In the genomic region with DNA sequence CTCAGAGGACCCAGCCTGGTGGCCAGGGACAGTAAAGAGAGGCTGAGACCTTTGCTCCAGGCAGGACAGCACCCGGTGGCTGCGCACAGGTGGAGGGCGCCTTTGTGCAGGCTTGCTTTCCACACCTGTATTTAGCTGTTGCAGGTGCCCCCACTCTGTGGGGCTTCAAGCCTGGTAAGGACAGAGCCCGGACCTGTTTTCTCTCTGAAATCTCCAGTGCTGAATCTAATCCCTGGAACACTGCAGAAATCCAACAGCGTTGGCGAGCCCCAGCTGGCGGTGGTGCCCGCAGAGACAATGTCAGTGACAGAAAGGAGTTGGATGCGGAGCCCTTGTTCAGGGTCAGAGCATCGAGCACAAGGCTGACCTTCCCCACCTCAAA, we compare ENCODE assay signal across 18 mouse cellular contexts.
DNase-seq lines count a peak whose midpoint lies in the region; ATAC-seq and TF ChIP-seq lines count a peak whose summit lies in the region.
"Had no signal": no experiment of that assay in that cellular context is flagged by ENCODE, and none has a peak within 500 bp of the region (broad histone marks: within the 10 kb centered on the region; RNA-seq: fewer than 3 reads in every experiment).

No protein-coding gene starts in this region.

- DNase-seq in gastrocnemius, adult 2 months, result no peak
- DNase-seq in gastrocnemius, postnatal 10 days, result no peak
- DNase-seq in midbrain, embryonic 11.5 days (ENCODE audit: low spot score, missing footprints), result no peak
- DNase-seq in heart, adult 18-20 months, result no peak
- DNase-seq: kidney, postnatal 4 days; lung, postnatal 14 days; retina, postnatal 1 day; thymus, postnatal 25 days had no signal

- 0 out of 2 replicates have a peak, but pooled peaks cover 2% of the 10 kb centered on the region for H3K27me3 ChIP-seq in midbrain, embryonic 13.5 days
- no peaks in the 10 kb centered on the region for H3K27me3 ChIP-seq in midbrain, embryonic 11.5 days (ENCODE audit: control insufficient read depth, insufficient read depth, low read length)
- H3K27me3 ChIP-seq in forebrain, embryonic 13.5 days, result no peaks in the 10 kb centered on the region
- no peaks in the 10 kb centered on the region for H3K27me3 ChIP-seq in neural tube, embryonic 15.5 days (replicated peaks)
- H3K27me3 ChIP-seq: heart, embryonic 15.5 days; hindbrain, embryonic 15.5 days; Patski had no signal

- H3K9me3 ChIP-seq in midbrain, embryonic 13.5 days, result no peaks in the 10 kb centered on the region
- no peaks in the 10 kb centered on the region for H3K9me3 ChIP-seq in midbrain, embryonic 11.5 days (ENCODE audit: control insufficient read depth, low read length)
- H3K9me3 ChIP-seq in forebrain, embryonic 13.5 days (replicated peaks), result no peaks in the 10 kb centered on the region
- H3K9me3 ChIP-seq in neural tube, embryonic 15.5 days (replicated peaks), result no peaks in the 10 kb centered on the region
- H3K9me3 ChIP-seq: embryonic facial prominence, embryonic 10.5 days; heart, embryonic 15.5 days; hindbrain, embryonic 15.5 days had no signal

- 37% methylated on average over 10 of the region's 10 CpGs for WGBS in midbrain, embryonic 13.5 days
- 58% methylated on average over 10 of the region's 10 CpGs for WGBS in midbrain, embryonic 11.5 days
- WGBS in forebrain, embryonic 13.5 days, result 60% methylated on average over 10 of the region's 10 CpGs
- WGBS in neural tube, embryonic 15.5 days, result 61% methylated on average over 10 of the region's 10 CpGs

- H3K4me2 ChIP-seq in midbrain, embryonic 13.5 days (replicated peaks), result no peak overlapping the region
- no peak overlapping the region for H3K4me2 ChIP-seq in midbrain, embryonic 11.5 days
- no peak overlapping the region for H3K4me2 ChIP-seq in forebrain, embryonic 13.5 days
- H3K4me2 ChIP-seq in neural tube, embryonic 15.5 days, result no peak overlapping the region
- H3K4me2 ChIP-seq: heart, embryonic 15.5 days; hindbrain, embryonic 15.5 days had no signal

- H3K27ac ChIP-seq in gastrocnemius, adult 2 months, result peak overlapping the region; percentile 24; the same call in 1 of the 2 replicates
- no peak overlapping the region; the same call in 1 of the 2 replicates for H3K27ac ChIP-seq in midbrain, embryonic 13.5 days
- no peak overlapping the region for H3K27ac ChIP-seq in midbrain, embryonic 11.5 days (ENCODE audit: low read depth, low read length)
- peak overlapping the region; percentile 51 for H3K27ac ChIP-seq in forebrain, embryonic 13.5 days
- peak overlapping the region; percentile 28; the same call in 1 of the 2 replicates for H3K27ac ChIP-seq in neural tube, embryonic 15.5 days (replicated peaks)
- H3K27ac ChIP-seq: embryonic facial prominence, embryonic 10.5 days; heart, embryonic 15.5 days; hindbrain, embryonic 15.5 days; liver, embryonic 14.5 days; stomach, postnatal 0 days had no signal

- peaks cover 33% of the 10 kb centered on the region for H3K4me1 ChIP-seq in midbrain, embryonic 13.5 days (replicated peaks)
- peaks cover 16% of the 10 kb centered on the region for H3K4me1 ChIP-seq in midbrain, embryonic 11.5 days (ENCODE audit: control insufficient read depth, insufficient read depth, low read length)
- H3K4me1 ChIP-seq in forebrain, embryonic 13.5 days, result peaks cover 45% of the 10 kb centered on the region
- peaks cover 45% of the 10 kb centered on the region for H3K4me1 ChIP-seq in neural tube, embryonic 15.5 days

- TF ChIP-seq CTCF in gastrocnemius, adult 2 months (IDR thresholded peaks at IDR 0.05), result no peak

- ATAC-seq in midbrain, embryonic 13.5 days, result no peak
- ATAC-seq in midbrain, embryonic 11.5 days (ENCODE audit: low FRiP score), result no peak
- ATAC-seq in forebrain, embryonic 13.5 days, result no peak
- no peak for ATAC-seq in neural tube, embryonic 15.5 days (ENCODE audit: low FRiP score)
- ATAC-seq: Patski had no signal

- intact Hi-C loops in gastrocnemius, adult 2 months (cut with DNase I), result no loop called here

- no peak overlapping the region for H3K4me3 ChIP-seq in gastrocnemius, adult 2 months
- H3K4me3 ChIP-seq in midbrain, embryonic 13.5 days (replicated peaks), result no peak overlapping the region
- no peak overlapping the region for H3K4me3 ChIP-seq in midbrain, embryonic 11.5 days (ENCODE audit: low read depth, low read length)
- no peak overlapping the region for H3K4me3 ChIP-seq in forebrain, embryonic 13.5 days
- no peak overlapping the region for H3K4me3 ChIP-seq in neural tube, embryonic 15.5 days (replicated peaks)
- H3K4me3 ChIP-seq: embryonic facial prominence, embryonic 10.5 days; erythroblast, embryonic 14.5 days; heart, embryonic 15.5 days; hindbrain, embryonic 15.5 days had no signal

- no peaks in the 10 kb centered on the region for H3K36me3 ChIP-seq in midbrain, embryonic 13.5 days
- H3K36me3 ChIP-seq in midbrain, embryonic 11.5 days (ENCODE audit: control insufficient read depth, insufficient read depth, low read length), result no peaks in the 10 kb centered on the region
- H3K36me3 ChIP-seq in forebrain, embryonic 13.5 days (ENCODE audit: poor library complexity, severe bottlenecking), result no peaks in the 10 kb centered on the region
- no peaks in the 10 kb centered on the region for H3K36me3 ChIP-seq in neural tube, embryonic 15.5 days
- H3K36me3 ChIP-seq: embryonic facial prominence, embryonic 10.5 days; heart, embryonic 15.5 days; hindbrain, embryonic 15.5 days had no signal

- H3K9ac ChIP-seq in midbrain, embryonic 13.5 days (replicated peaks), result peak overlapping the region; percentile 36; the same call in 1 of the 2 replicates
- no peak overlapping the region for H3K9ac ChIP-seq in midbrain, embryonic 11.5 days (ENCODE audit: low read length)
- peak overlapping the region; percentile 26; the same call in 1 of the 2 replicates for H3K9ac ChIP-seq in forebrain, embryonic 13.5 days
- H3K9ac ChIP-seq in neural tube, embryonic 15.5 days (replicated peaks), result no peak overlapping the region
- H3K9ac ChIP-seq: heart, embryonic 15.5 days; hindbrain, embryonic 15.5 days; liver, embryonic 14.5 days had no signal

Comparison
In these comparisons a context has a peak if more than half of its experiments do, and no peak if none do; other contexts are left out.
1. H3K9ac ChIP-seq: peak in midbrain, embryonic 13.5 days (single experiment) and forebrain, embryonic 13.5 days (single experiment); none in midbrain, embryonic 11.5 days (single experiment) and neural tube, embryonic 15.5 days (single experiment).
2. H3K27ac ChIP-seq: peak in gastrocnemius, adult 2 months (single experiment), forebrain, embryonic 13.5 days (single experiment) and neural tube, embryonic 15.5 days (single experiment); none in midbrain, embryonic 13.5 days (single experiment) and midbrain, embryonic 11.5 days (single experiment).